Mouse (Mus musculus): ENCODE measurements around the gene Ndufc2. TPM values are rescaled to one million over a fixed set of nuclear protein-coding genes. Genes with fewer than 3 reads are reported as not detected.

Ndufc2 gene
- polyA plus RNA-seq, 1 experiment from 2014 or later = 440 TPM

Other genes with a start within 250 kb of the Ndufc2 start
- 3.6 and 5.2 TPM in 2 replicates for gene Usp35, start 68.0 kb upstream of the Ndufc2 start, polyA plus RNA-seq (2015; fragmentation: Nextera tagmentation; extraction: Ambion mirVana)
- 7.3 and 7.7 TPM in 2 replicates for gene Kctd21, start 67.7 kb upstream of the Ndufc2 start, polyA plus RNA-seq (2015; fragmentation: Nextera tagmentation; extraction: Ambion mirVana)
- gene Alg8, start 28.4 kb upstream of the Ndufc2 start, polyA plus RNA-seq (2015; fragmentation: Nextera tagmentation; extraction: Ambion mirVana) = 14.8 and 16.2 TPM in 2 replicates
- gene Thrsp, start 17.7 kb downstream of the Ndufc2 start, polyA plus RNA-seq (2015; fragmentation: Nextera tagmentation; extraction: Ambion mirVana) = 2.4 and 3.3 TPM in 2 replicates
- gene Kctd14, start 51.3 kb downstream of the Ndufc2 start, polyA plus RNA-seq (2015; fragmentation: Nextera tagmentation; extraction: Ambion mirVana) = 1.2 and 1.5 TPM in 2 replicates
- 41.4 and 42.5 TPM in 2 replicates for gene Ints4, start 81.0 kb downstream of the Ndufc2 start, polyA plus RNA-seq (2015; fragmentation: Nextera tagmentation; extraction: Ambion mirVana)
- 53.0 and 59.2 TPM in 2 replicates for gene Aamdc, start 179.5 kb downstream of the Ndufc2 start, polyA plus RNA-seq (2015; fragmentation: Nextera tagmentation; extraction: Ambion mirVana)
- 24.1 and 25.6 TPM in 2 replicates for gene Rsf1, start 179.9 kb downstream of the Ndufc2 start, polyA plus RNA-seq (2015; fragmentation: Nextera tagmentation; extraction: Ambion mirVana)

Measured in hindbrain, embryonic 15.5 days (tissue).